Mouse (Mus musculus) CH12.LX (cell line): Measurements from ENCODE around the gene Nktr.

Experiments used
- POLR2A ChIP-seq: IDR thresholded peaks from 2 replicates; pipeline ENCODE4 v1.6.1; 2011; ENCODE audit warnings: low read depth, mild to moderate bottlenecking, improper control_type of control experiment, low read length
- RAD21 ChIP-seq: IDR thresholded peaks from 2 replicates; pipeline ENCODE4 v1.6.1; 2011; ENCODE audit warnings: low read depth, mild to moderate bottlenecking, low read length, improper control_type of control experiment, moderate library complexity

- TF ChIP-seq POLR2A (no peak), RAD21 (no peak)
Observed at GRCm38 (mm10) chr9:121775951-121776350, 57.0 kb downstream of the Nktr start.
